Mouse (Mus musculus) megakaryocyte, adult 5-6 weeks (primary cell): Measurements from ENCODE around the gene Cab39. TPM values are rescaled to one million over a fixed set of nuclear protein-coding genes. Genes with fewer than 3 reads are reported as not detected.

Experiments used
- ATAC-seq: 2 replicates; pipeline ENCODE4 v1.8.0; 2016; ENCODE audit warnings: mild to moderate bottlenecking, inconsistent platforms; ENCODE audit not compliant: poor library complexity, severe bottlenecking
- total RNA-seq, 2 experiments: library from RNA; stranded (forward) in 1 of 2; stranded (reverse) in 1 of 2; fragments of 153-499, 151-499 nt in 1 of 2; fragments of 221-1000, 200-1000 nt in 1 of 2; gene quantifications; 2 replicates each; pipeline versions ENCODE4 v1.2.3 to v1.2.4; 2015 to 2017

Cab39 gene
- total RNA-seq, 2 experiments from 2014 or later, result 74.3 to 112 TPM

DNA sequence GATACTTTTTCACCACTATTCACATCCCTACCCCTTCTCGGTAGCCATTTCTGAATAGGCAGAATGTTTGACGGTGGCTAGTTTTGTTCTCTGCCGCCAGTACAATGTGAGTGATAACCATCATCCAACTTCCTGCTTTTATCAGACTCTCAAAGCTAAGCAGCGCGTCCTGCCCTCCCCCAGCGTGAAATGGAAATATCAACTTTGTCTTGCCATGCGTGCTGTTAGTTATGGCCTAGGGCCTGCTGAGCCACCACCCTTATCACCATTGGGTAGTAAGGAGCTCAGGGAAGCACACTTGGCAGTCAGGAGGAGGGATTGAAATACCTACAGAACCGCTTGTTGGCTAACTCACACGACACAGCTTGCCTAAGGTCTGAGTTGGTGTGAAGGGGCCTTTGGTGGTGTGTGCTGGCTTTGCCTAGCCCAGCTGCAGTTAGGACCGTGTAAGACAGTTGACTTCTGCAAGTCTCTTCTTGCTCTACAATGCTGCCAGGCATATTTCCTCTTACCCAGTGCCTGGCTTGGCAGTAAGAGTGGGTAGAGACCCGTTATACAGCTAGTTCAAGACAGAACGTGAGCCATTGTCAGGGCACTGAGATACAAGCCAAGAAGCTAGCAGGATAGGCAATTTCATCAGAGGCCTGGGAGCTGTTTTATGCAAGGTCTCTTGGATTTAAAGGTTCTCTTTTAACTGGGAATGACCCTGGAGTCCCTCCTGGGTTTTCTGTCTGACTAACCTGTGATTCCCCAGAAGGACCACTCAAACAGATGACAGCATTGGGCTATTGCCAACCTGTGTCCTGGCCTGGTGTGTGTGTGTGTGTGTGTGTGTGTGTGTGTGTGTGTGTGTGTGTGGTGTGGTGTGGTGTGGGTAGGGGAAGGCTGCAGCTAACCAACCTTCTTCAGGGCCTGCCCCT lies 103.8 kb downstream of the Cab39 start:
- 0 out of 2 replicates have a peak, but pooled peaks have one; percentile 5 for ATAC-seq

- ATAC-seq, result no peak
Observed at GRCm38 (mm10) chr1:85897901-85898760, 104.9 kb downstream of the Cab39 start.

- ATAC-seq, result no peak
Observed at GRCm38 (mm10) chr1:85898761-85899387, 105.6 kb downstream of the Cab39 start.

DNA sequence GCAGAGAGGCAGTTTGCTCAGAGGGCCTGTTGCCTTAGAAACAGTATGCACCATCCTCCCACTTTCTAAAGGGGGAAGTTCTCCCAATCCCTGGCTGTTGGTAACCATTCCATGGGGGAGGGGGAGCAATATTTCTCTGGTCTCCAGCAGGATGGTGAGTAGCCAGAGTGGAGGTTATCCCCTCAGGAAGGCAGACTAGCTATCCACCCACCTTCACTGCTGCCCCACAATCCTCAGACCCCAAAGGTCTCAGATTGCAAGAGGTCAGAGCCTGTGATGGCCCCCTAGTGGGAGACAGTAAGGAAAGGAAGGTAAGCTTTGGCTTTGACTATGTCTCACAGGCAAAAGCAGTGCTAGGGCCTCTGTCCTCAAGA lies 106.1 kb downstream of the Cab39 start:
- no peak for ATAC-seq

- no peak for ATAC-seq
Observed at GRCm38 (mm10) chr1:85900521-85901333, 107.5 kb downstream of the Cab39 start.

Other genes with a start within 250 kb of the Cab39 start
- gene G530012D18Rik, start 217.8 kb upstream of the Cab39 start, total RNA-seq (2015), result not detected in 2 replicates
- not detected in 2 replicates for gene G530012D18Rik, start 217.8 kb upstream of the Cab39 start, total RNA-seq (2017)
- gene Sp110, start 194.6 kb upstream of the Cab39 start, total RNA-seq (2015), result 131 and 138 TPM in 2 replicates
- gene Sp110, start 194.6 kb upstream of the Cab39 start, total RNA-seq (2017), result 141 and 146 TPM in 2 replicates
- gene Sp140, start 193.1 kb upstream of the Cab39 start, total RNA-seq (2015), result 119 and 141 TPM in 2 replicates
- 124 and 130 TPM in 2 replicates for gene Sp140, start 193.1 kb upstream of the Cab39 start, total RNA-seq (2017)
- gene Sp100, start 143.5 kb upstream of the Cab39 start, total RNA-seq (2015), result 477 and 499 TPM in 2 replicates
- 247 and 313 TPM in 2 replicates for gene Sp100, start 143.5 kb upstream of the Cab39 start, total RNA-seq (2017)
- gene A630001G21Rik, start 14.8 kb upstream of the Cab39 start, total RNA-seq (2015), result 59.3 and 63.8 TPM in 2 replicates
- 51.5 and 56.9 TPM in 2 replicates for gene A630001G21Rik, start 14.8 kb upstream of the Cab39 start, total RNA-seq (2017)
- 32.8 and 32.9 TPM in 2 replicates for gene Itm2c, start 100.8 kb downstream of the Cab39 start, total RNA-seq (2015)
- gene Itm2c, start 100.8 kb downstream of the Cab39 start, total RNA-seq (2017), result 77.9 and 83.6 TPM in 2 replicates
- gene 4933407L21Rik, start 135.0 kb downstream of the Cab39 start, total RNA-seq (2015), result not detected in 2 replicates
- gene 4933407L21Rik, start 135.0 kb downstream of the Cab39 start, total RNA-seq (2017), result 0.22 TPM in 1 of 2 replicates, not detected in the other
- gene Gpr55, start 167.6 kb downstream of the Cab39 start, total RNA-seq (2015), result 0.07 TPM in 2 replicates
- 0.33 and 0.53 TPM in 2 replicates for gene Gpr55, start 167.6 kb downstream of the Cab39 start, total RNA-seq (2017)
- not detected in 2 replicates for gene Spata3, start 223.4 kb downstream of the Cab39 start, total RNA-seq (2015)
- not detected in 2 replicates for gene Spata3, start 223.4 kb downstream of the Cab39 start, total RNA-seq (2017)